Mouse (Mus musculus): Measurements from ENCODE around the gene Mctp1.

The Mctp1 gene

GRCm38 (mm10) chr13:76620111-76620510, 235.8 kb downstream of the Mctp1 start:
- no peak for DNase-seq

- DNase-seq: no peak
Observed at GRCm38 (mm10) chr13:76620525-76620924, 236.2 kb downstream of the Mctp1 start.

- DNase-seq: no peak
Observed at GRCm38 (mm10) chr13:76633707-76634106, 249.4 kb downstream of the Mctp1 start.

GRCm38 (mm10) chr13:76638282-76638681, 253.9 kb downstream of the Mctp1 start:
- DNase-seq: no peak

GRCm38 (mm10) chr13:76659523-76659922, 275.2 kb downstream of the Mctp1 start:
- no peak for DNase-seq

- no peak for DNase-seq
Observed at GRCm38 (mm10) chr13:76681286-76681685, 297.0 kb downstream of the Mctp1 start.

- no peak for DNase-seq
Observed at GRCm38 (mm10) chr13:76689349-76689748, 305.0 kb downstream of the Mctp1 start.

- DNase-seq: no peak
Observed at GRCm38 (mm10) chr13:76690143-76690542, 305.8 kb downstream of the Mctp1 start.

GRCm38 (mm10) chr13:76690697-76691096, 306.4 kb downstream of the Mctp1 start:
- no peak for DNase-seq

GRCm38 (mm10) chr13:76734013-76734412, 349.7 kb downstream of the Mctp1 start:
- DNase-seq: no peak

- no peak for DNase-seq
Observed at GRCm38 (mm10) chr13:76750663-76751429, 366.5 kb downstream of the Mctp1 start.

- peak in 1 of 2 experiments; percentile 4 for DNase-seq
Observed at GRCm38 (mm10) chr13:76759832-76760490, 375.6 kb downstream of the Mctp1 start.

- DNase-seq: no peak
Observed at GRCm38 (mm10) chr13:76799662-76800061, 415.3 kb downstream of the Mctp1 start.

GRCm38 (mm10) chr13:76801126-76801632, 416.8 kb downstream of the Mctp1 start:
- no peak for DNase-seq

- no peak for DNase-seq
Observed at GRCm38 (mm10) chr13:76802051-76802728, 417.9 kb downstream of the Mctp1 start.

GRCm38 (mm10) chr13:76802926-76803325, 418.6 kb downstream of the Mctp1 start:
- no peak for DNase-seq

- DNase-seq: no peak
Observed at GRCm38 (mm10) chr13:76803799-76804198, 419.5 kb downstream of the Mctp1 start.

GRCm38 (mm10) chr13:76808871-76809390, 424.6 kb downstream of the Mctp1 start:
- DNase-seq: no peak

GRCm38 (mm10) chr13:76809802-76810201, 425.5 kb downstream of the Mctp1 start:
- no peak for DNase-seq

- no peak for DNase-seq
Observed at GRCm38 (mm10) chr13:76810496-76810939, 426.2 kb downstream of the Mctp1 start.

- no peak for DNase-seq
Observed at GRCm38 (mm10) chr13:76823083-76823482, 438.7 kb downstream of the Mctp1 start.

GRCm38 (mm10) chr13:76824932-76825694, 440.8 kb downstream of the Mctp1 start:
- DNase-seq: no peak

All from spleen, adult 18-20 months (tissue).